Mouse (Mus musculus) heart, adult 2 months (tissue): ENCODE data around the gene Nptxr.

Experiments
- CTCF ChIP-seq: fragments of 200-600 bp; IDR thresholded peaks from 2 replicates; pipeline ENCODE4 v1.8.1; 2022; ENCODE audit warnings: antibody characterized with exemption, mild to moderate bottlenecking, moderate library complexity
- POLR2A ChIP-seq: fragments of 200-500 bp; IDR thresholded peaks from 2 replicates; pipeline ENCODE4 v1.6.1; 2011; ENCODE audit warnings: mild to moderate bottlenecking, low read depth, low read length, control low read depth; ENCODE audit not compliant: insufficient read depth

DNA sequence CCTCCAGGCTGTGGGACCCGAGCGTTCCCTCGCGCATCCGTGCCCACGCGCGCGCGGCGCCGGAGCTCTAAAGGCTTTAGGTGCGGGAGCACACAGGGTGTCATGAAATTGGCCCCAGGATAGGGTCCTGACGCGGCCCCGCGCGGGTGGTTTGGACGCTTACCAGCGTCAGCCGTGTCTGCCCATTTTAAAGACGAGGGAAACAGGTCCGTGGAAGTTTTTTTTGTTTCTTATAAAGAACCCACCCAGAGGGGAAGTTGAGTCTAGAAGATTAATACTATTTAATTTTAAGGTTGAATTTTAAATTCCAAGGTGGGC is 61.9 kb downstream of the Nptxr start:
- TF ChIP-seq CTCF: no peak
- TF ChIP-seq POLR2A: no peak
